Mouse (Mus musculus): ENCODE measurements around the gene Dhx16.
"Not testable (repeated sequence)": the region's sequence is repeated elsewhere in the genome, so short reads cannot be mapped to it uniquely, and the experiment has no call there.

DNA sequence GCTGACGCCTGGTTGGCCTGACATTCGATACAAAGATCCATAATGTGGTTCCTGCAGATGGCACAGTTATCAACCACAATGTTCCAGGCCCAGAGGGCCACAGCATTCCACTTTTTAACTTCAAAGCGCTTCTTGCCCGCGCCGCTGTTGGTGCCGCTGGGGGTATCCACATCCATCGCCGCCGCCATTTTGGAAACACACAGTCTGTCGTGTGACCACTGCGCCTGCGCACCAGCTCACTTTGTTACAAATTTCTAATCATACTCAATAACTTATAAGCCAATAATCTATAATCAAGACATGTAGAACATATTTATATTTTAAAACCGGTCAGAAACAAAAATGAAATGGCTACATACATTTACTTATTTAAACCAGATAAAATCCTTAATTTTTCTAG is 56.1 kb downstream of the Dhx16 start:
- TF ChIP-seq CTCF (IDR thresholded peaks at IDR 0.05; ENCODE audit: low read depth, low read length); POLR2A (IDR thresholded peaks at IDR 0.05; ENCODE audit: insufficient read depth, low read length); EP300 (IDR thresholded peaks at IDR 0.05; ENCODE audit: insufficient read depth, low read depth, low read length): not testable (repeated sequence)

Measured in ES-Bruce4 (cell line).